Mouse (Mus musculus) cerebellum, adult 18-20 months (tissue): ENCODE data around the gene Tnfsf13.
A peak's percentile ranks its signal among the peaks of the same experiment; 100 is the strongest.

ENCODE experiments used
- DNase-seq, 2 experiments: peaks; one replicate each; pipeline ENCODE4 v3.0.0; 2021

Tnfsf13 gene

GRCm38 (mm10) chr11:69645860-69646259, 39.7 kb downstream of the Tnfsf13 start:
- DNase-seq, result no peak

GRCm38 (mm10) chr11:69635471-69635870, 50.1 kb downstream of the Tnfsf13 start:
- no peak for DNase-seq

- peak in 1 of 2 experiments; percentile 56 for DNase-seq
These were observed 52.3 kb downstream of the Tnfsf13 start for GRCm38 (mm10) chr11:69633128-69633866.
